Mouse (Mus musculus): ENCODE measurements around the gene Wdfy2. TPM values are rescaled to one million over a fixed set of nuclear protein-coding genes. Genes with fewer than 3 reads are reported as not detected.

The Wdfy2 gene
- total and polyA plus RNA-seq, 3 experiments, result 2.7 to 4.1 TPM; not detected in 1

DNA sequence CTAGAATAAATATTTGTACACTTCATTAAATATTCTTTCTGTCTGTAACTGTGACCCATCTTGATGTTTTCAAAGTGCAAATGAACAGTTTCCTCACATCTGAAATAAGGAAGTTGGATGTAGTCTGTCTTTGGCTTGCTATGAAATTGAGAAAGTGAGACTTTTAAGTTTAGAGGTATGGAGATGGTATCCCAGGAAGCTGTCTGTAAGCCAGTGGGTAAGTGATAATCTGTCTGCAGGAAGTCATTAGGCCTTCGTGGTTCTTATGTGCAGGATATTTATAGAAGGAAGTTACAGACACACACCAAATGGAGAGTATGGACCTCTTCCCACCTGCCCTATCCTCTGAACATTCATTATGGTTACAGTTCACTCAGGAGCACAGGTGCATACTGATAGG lies 26.8 kb downstream of the Wdfy2 start:
- no peaks in the 10 kb centered on the region for H3K27me3 ChIP-seq (ENCODE audit: control insufficient read depth in 1 of 2, insufficient read depth in 2 of 2, low read length in 2 of 2)
- H3K27ac ChIP-seq (ENCODE audit: control insufficient read depth, low read depth, low read length), result peak overlapping the region; percentile 53; the same call in 1 of the 2 replicates
- H3K4me1 ChIP-seq (ENCODE audit: control insufficient read depth in 1 of 2, insufficient read depth in 2 of 2, low read length in 2 of 2), result peaks cover 29 to 31% of the 10 kb centered on the region in 2 experiments
- no peak overlapping the region; the same call in 1 of the 2 replicates for H3K9ac ChIP-seq (ENCODE audit: control insufficient read depth, low read depth, low read length, poor library complexity, severe bottlenecking)
- no peaks in the 10 kb centered on the region for H3K79me2 ChIP-seq (ENCODE audit: control insufficient read depth, insufficient read depth, low read length, poor library complexity)
- TF ChIP-seq NRF1 (IDR thresholded peaks at IDR 0.05; ENCODE audit: insufficient read depth, low read depth, low read length, poor library complexity, severe bottlenecking), result no peak
- TF ChIP-seq RAD21 (IDR thresholded peaks at IDR 0.05; ENCODE audit: low read depth, low read length), result no peak
- no peak for TF ChIP-seq ZC3H11A (IDR thresholded peaks at IDR 0.05; ENCODE audit: low read depth, low read length)
- no peak for TF ChIP-seq MXI1 (IDR thresholded peaks at IDR 0.05; ENCODE audit: low read depth, low read length)
- no peak for TF ChIP-seq POLR2A (IDR thresholded peaks at IDR 0.05; ENCODE audit: control insufficient read depth in 1 of 2, insufficient read depth in 1 of 2, low read depth in 1 of 2, low read length in 2 of 2, poor library complexity in 1 of 2)
- TF ChIP-seq GATA1 (IDR thresholded peaks at IDR 0.05; ENCODE audit: low read depth, low read length), result peak; percentile 39; the same call in 1 of the 2 replicates
- TF ChIP-seq GABPA (IDR thresholded peaks at IDR 0.05; ENCODE audit: low read depth, low read length), result no peak
- peak; percentile 45; the same call in 1 of the 2 replicates for TF ChIP-seq MEF2A (IDR thresholded peaks at IDR 0.05; ENCODE audit: extremely low read depth, insufficient replicate concordance, low read depth, low read length, poor library complexity, severe bottlenecking)
- no peak for TF ChIP-seq UBTF (IDR thresholded peaks at IDR 0.05; ENCODE audit: borderline replicate concordance, insufficient read depth, low read depth, low read length)
- no peak for TF ChIP-seq CHD2 (IDR thresholded peaks at IDR 0.05; ENCODE audit: low read length)
- TF ChIP-seq ZNF384 (IDR thresholded peaks at IDR 0.05; ENCODE audit: low read depth, low read length), result no peak
- TF ChIP-seq ETS1 (IDR thresholded peaks at IDR 0.05; ENCODE audit: low read depth, low read length), result peak; percentile 65
- TF ChIP-seq TAL1 (IDR thresholded peaks at IDR 0.05; ENCODE audit: low read length), result peak; percentile 41
- TF ChIP-seq POLR2AphosphoS2 (IDR thresholded peaks at IDR 0.05; ENCODE audit: low read length), result no peak
- no peak for TF ChIP-seq CHD1 (IDR thresholded peaks at IDR 0.05; ENCODE audit: low read depth, low read length)
- TF ChIP-seq TCF12 (IDR thresholded peaks at IDR 0.05; ENCODE audit: low read depth, low read length), result peak; percentile 45; the same call in 1 of the 2 replicates
- TF ChIP-seq MYC (IDR thresholded peaks at IDR 0.05; ENCODE audit: low read depth, low read length), result no peak
- TF ChIP-seq SIN3A (IDR thresholded peaks at IDR 0.05; ENCODE audit: low read length), result peak; percentile 32; the same call in 1 of the 2 replicates
- peak; percentile 54 to 66 for TF ChIP-seq EP300 (IDR thresholded peaks at IDR 0.05; ENCODE audit: low read depth in 1 of 2, low read length in 2 of 2)
- peak; percentile 20; the same call in 1 of the 2 replicates for TF ChIP-seq ELF1 (IDR thresholded peaks at IDR 0.05; ENCODE audit: low read depth, low read length)
- no peak overlapping the region for H3K4me3 ChIP-seq (ENCODE audit: control insufficient read depth in 1 of 2, insufficient read depth in 1 of 2, low read depth in 2 of 2, low read length in 2 of 2)
- peak; percentile 71 for DNase-seq (ENCODE audit: low read depth, low spot score)
- H3K9me3 ChIP-seq (replicated peaks; ENCODE audit: insufficient read depth, low read length), result no peaks in the 10 kb centered on the region
- peaks cover 0 to 49% of the 10 kb centered on the region in 2 experiments; a peak in 2 of 4 replicates for H3K36me3 ChIP-seq (ENCODE audit: control insufficient read depth in 1 of 2, insufficient read depth in 2 of 2, low read length in 2 of 2)

DNA sequence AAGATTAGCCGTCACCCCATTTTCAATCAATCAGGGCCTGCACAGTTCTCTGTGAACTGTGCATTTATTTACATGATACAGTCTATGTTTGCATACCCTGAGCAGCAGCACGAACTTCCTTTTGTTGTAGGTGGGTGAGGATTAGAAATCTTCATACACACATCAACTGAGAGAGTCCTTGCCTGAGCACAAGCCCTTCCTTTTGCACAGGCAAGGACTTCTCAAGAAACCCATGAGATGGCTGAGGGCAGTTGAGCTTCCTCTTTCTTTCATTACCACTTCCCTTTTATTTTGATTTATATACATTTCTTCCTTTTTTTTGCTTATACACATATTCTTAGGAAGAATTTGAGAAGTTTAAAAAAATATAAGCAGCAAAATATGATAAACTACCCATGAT lies 27.9 kb downstream of the Wdfy2 start:
- no peaks in the 10 kb centered on the region for H3K27me3 ChIP-seq (ENCODE audit: control insufficient read depth in 1 of 2, insufficient read depth in 2 of 2, low read length in 2 of 2)
- no peak overlapping the region for H3K4me3 ChIP-seq (ENCODE audit: control insufficient read depth in 1 of 2, insufficient read depth in 1 of 2, low read depth in 2 of 2, low read length in 2 of 2)
- no peaks in the 10 kb centered on the region for H3K9me3 ChIP-seq (replicated peaks; ENCODE audit: insufficient read depth, low read length)
- H3K36me3 ChIP-seq (ENCODE audit: control insufficient read depth in 1 of 2, insufficient read depth in 2 of 2, low read length in 2 of 2), result peaks cover 0 to 49% of the 10 kb centered on the region in 2 experiments; a peak in 2 of 4 replicates
- no peaks in the 10 kb centered on the region for H3K79me2 ChIP-seq (ENCODE audit: control insufficient read depth, insufficient read depth, low read length, poor library complexity)
- H3K27ac ChIP-seq (ENCODE audit: control insufficient read depth, low read depth, low read length), result peak overlapping the region; percentile 25
- H3K4me1 ChIP-seq (ENCODE audit: control insufficient read depth in 1 of 2, insufficient read depth in 2 of 2, low read length in 2 of 2), result peaks cover 29 to 31% of the 10 kb centered on the region in 2 experiments
- DNase-seq (ENCODE audit: low read depth, low spot score), result peak; percentile 91
- no peak overlapping the region for H3K9ac ChIP-seq (ENCODE audit: control insufficient read depth, low read depth, low read length, poor library complexity, severe bottlenecking)
- TF ChIP-seq EP300 (IDR thresholded peaks at IDR 0.05; ENCODE audit: low read depth in 1 of 2, low read length in 2 of 2) (peak; percentile 53 to 92; a peak in 3 of 4 replicates), SIN3A (IDR thresholded peaks at IDR 0.05; ENCODE audit: low read length) (peak; percentile 42), ZC3H11A (IDR thresholded peaks at IDR 0.05; ENCODE audit: low read depth, low read length) (no peak), POLR2A (IDR thresholded peaks at IDR 0.05; ENCODE audit: control insufficient read depth in 1 of 2, insufficient read depth in 1 of 2, low read depth in 1 of 2, low read length in 2 of 2, poor library complexity in 1 of 2) (no peak), MYC (IDR thresholded peaks at IDR 0.05; ENCODE audit: low read depth, low read length) (peak; percentile 53; the same call in 1 of the 2 replicates), ZMIZ1 (IDR thresholded peaks at IDR 0.05; ENCODE audit: low read depth, low read length) (no peak), POLR2AphosphoS5 (IDR thresholded peaks at IDR 0.05; ENCODE audit: borderline replicate concordance, low read depth, low read length) (no peak), GATA1 (IDR thresholded peaks at IDR 0.05; ENCODE audit: low read depth, low read length) (no peak), MAZ (IDR thresholded peaks at IDR 0.05; ENCODE audit: low read depth, low read length) (no peak), NELFE (IDR thresholded peaks at IDR 0.05; ENCODE audit: low read depth, low read length) (no peak), RCOR1 (IDR thresholded peaks at IDR 0.05; ENCODE audit: low read depth, low read length) (peak; percentile 91), MXI1 (IDR thresholded peaks at IDR 0.05; ENCODE audit: low read depth, low read length) (no peak), ELF1 (IDR thresholded peaks at IDR 0.05; ENCODE audit: low read depth, low read length) (0 out of 2 replicates have a peak, but pooled peaks have one; percentile 21), ETS1 (IDR thresholded peaks at IDR 0.05; ENCODE audit: low read depth, low read length) (peak; percentile 69; the same call in 1 of the 2 replicates), ZNF384 (IDR thresholded peaks at IDR 0.05; ENCODE audit: low read depth, low read length) (peak; percentile 80), MEF2A (IDR thresholded peaks at IDR 0.05; ENCODE audit: extremely low read depth, insufficient replicate concordance, low read depth, low read length, poor library complexity, severe bottlenecking) (no peak), USF2 (IDR thresholded peaks at IDR 0.05; ENCODE audit: borderline replicate concordance in 1 of 2, insufficient read depth in 1 of 2, low read depth in 1 of 2, low read length in 2 of 2) (no peak)

All from MEL (cell line).